Mouse (Mus musculus) heart, adult 2 months (tissue): ENCODE measurements around the gene Zfp667. TPM values are rescaled to one million over a fixed set of nuclear protein-coding genes. Genes with fewer than 3 reads are reported as not detected.

ENCODE experiments used
- DNase-seq, 2 experiments: peaks; one replicate each; pipeline ENCODE4 v3.0.0; 2021
- H3K27ac ChIP-seq: fragments of 200-600 bp; 2 replicates; pipeline ENCODE4 v1.8.1; 2022
- H3K27me3 ChIP-seq: fragments of 200-500 bp; 2 replicates; pipeline ENCODE4 v1.6.1; 2012; ENCODE audit warnings: mild to moderate bottlenecking, low read length, inconsistent platforms, mixed read lengths; ENCODE audit not compliant: control insufficient read depth, insufficient read depth
- H3K36me3 ChIP-seq: fragments of 200-500 bp; 2 replicates; pipeline ENCODE4 v1.6.1; 2012; ENCODE audit warnings: low read length, inconsistent platforms; ENCODE audit not compliant: control insufficient read depth, insufficient read depth
- H3K4me1 ChIP-seq: fragments of 200-500 bp; 2 replicates; pipeline ENCODE4 v1.6.1; 2011; ENCODE audit warnings: low read length; ENCODE audit not compliant: control insufficient read depth, insufficient read depth
- H3K4me3 ChIP-seq: fragments of 200-600 bp; 2 replicates; pipeline ENCODE4 v1.8.1; 2022
- H3K79me2 ChIP-seq: fragments of 200-500 bp; replicated peaks from 2 replicates; pipeline ENCODE4 v1.6.1; 2012; ENCODE audit warnings: mild to moderate bottlenecking, inconsistent platforms, low read length, moderate library complexity, mixed read lengths; ENCODE audit not compliant: control insufficient read depth, insufficient read depth
- H3K9ac ChIP-seq: fragments of 200-500 bp; 2 replicates; pipeline ENCODE4 v1.6.1; 2012; ENCODE audit warnings: low read depth, mild to moderate bottlenecking, control low read depth, inconsistent platforms, low read length, mixed read lengths
- CTCF ChIP-seq: fragments of 200-600 bp; IDR thresholded peaks from 2 replicates; pipeline ENCODE4 v1.8.1; 2022; ENCODE audit warnings: antibody characterized with exemption, mild to moderate bottlenecking, moderate library complexity
- EP300 ChIP-seq: fragments of 200-500 bp; IDR thresholded peaks from 2 replicates; pipeline ENCODE4 v1.6.1; 2011; ENCODE audit warnings: low read depth, low read length, control low read depth; ENCODE audit not compliant: insufficient read depth
- POLR2A ChIP-seq: fragments of 200-500 bp; IDR thresholded peaks from 2 replicates; pipeline ENCODE4 v1.6.1; 2011; ENCODE audit warnings: mild to moderate bottlenecking, low read depth, low read length, control low read depth; ENCODE audit not compliant: insufficient read depth
- WGBS: fragments of 180-500 bp; shearing (Covaris S2); methylation state at CpG from one replicate; pipeline ENCODE4 v1.1.7; 2018; 5-methylcytosine and 5-hydroxymethylcytosine counted together
- intact Hi-C: fragments of 180-260 bp; cut with DNase I; formaldehyde crosslinking; loops from one replicate; pipeline ENCODE4 v1.15.1; 2025
- polyA plus RNA-seq: library from polyadenylated mRNA; depleted of rRNA; stranded (reverse); fragments of >200 nt; gene quantifications from 2 replicates; pipeline ENCODE4 v1.2.3, GENCODE M21; 2012; rRNA removed
- total RNA-seq, 2 experiments: library from RNA; stranded (reverse); gene quantifications; 2 replicates each; pipeline ENCODE4 v1.2.3; 2021

Gene Zfp667
- total and polyA plus RNA-seq, 3 experiments, result 0.96 to 4.6 (median 3.6) TPM

DNA sequence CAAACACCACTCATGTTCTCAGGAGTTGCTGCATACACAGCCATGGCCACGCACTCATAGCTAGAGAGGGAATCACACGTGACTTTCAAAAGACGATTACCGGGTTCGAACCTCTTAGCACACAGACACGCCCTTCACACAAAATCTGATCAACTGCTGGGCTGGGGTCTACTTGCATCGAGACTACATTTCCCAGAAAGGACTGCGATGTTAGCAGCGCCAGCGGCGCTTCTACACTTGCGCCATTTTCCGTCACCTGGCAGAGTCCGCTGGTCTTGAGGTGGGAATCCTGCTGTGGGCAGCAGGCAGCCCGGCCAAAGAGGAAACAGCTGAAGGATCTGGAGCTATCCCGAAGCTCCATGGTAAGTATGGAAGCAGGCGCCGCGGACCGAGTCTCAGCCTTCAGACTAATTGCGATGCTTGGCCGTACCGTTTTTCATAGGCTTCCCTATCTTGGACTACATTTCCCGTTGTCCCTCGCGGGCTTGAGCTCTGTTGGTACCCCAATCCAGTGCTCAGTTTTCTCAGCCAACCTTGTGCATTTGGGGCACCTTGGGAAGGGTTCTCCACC is 57.2 kb downstream of the Zfp667 start, which contains the start of gene Gm3854:
TSS of gene Gm3854 (plus strand) at position 259 of the 571 bp plus-strand sequence.
- H3K4me3 ChIP-seq, result peak within 1 kb of the TSS; percentile 57
- peak; percentile 62 to 64 for DNase-seq
- no peaks in the 10 kb centered on the region for H3K36me3 ChIP-seq
- no peaks in the 10 kb centered on the region for H3K4me1 ChIP-seq
- no peaks in the 10 kb centered on the region for H3K27me3 ChIP-seq
- no peaks in the 10 kb centered on the region for H3K79me2 ChIP-seq
- intact Hi-C loops, result no loop called here
- TF ChIP-seq CTCF, result no peak
- no peak for TF ChIP-seq POLR2A
- no peak for TF ChIP-seq EP300
- peak within 1 kb of the TSS; percentile 59 for H3K27ac ChIP-seq
- WGBS, result under 1% methylated on average over 26 of the region's 26 CpGs
- peak within 1 kb of the TSS; percentile 18 for H3K9ac ChIP-seq

DNA sequence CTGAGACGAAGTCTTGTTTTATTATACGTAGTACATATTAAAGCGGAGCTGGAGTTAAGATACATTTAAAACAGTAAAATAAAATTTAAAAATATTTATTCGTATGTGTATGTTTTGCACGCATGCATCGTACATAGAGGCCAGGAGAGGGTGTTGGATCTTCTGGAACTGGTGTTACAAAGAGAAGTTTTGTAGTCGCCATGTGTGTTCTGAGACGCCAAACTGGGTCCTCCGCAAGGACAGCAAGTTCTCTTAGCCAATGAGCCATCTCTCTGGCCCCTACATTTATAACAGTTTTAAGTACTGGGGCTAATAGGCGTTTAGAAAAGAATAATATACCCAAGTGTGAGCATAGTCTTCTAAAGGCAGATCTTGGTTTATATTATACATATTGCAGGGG is 57.7 kb downstream of the Zfp667 start:
- H3K27ac ChIP-seq, result no peak overlapping the region
- TF ChIP-seq CTCF (no peak), POLR2A (no peak), EP300 (no peak)
- H3K9ac ChIP-seq, result no peak overlapping the region
- no peak for DNase-seq
- no peaks in the 10 kb centered on the region for H3K36me3 ChIP-seq
- intact Hi-C loops, result no loop called here
- no peaks in the 10 kb centered on the region for H3K4me1 ChIP-seq
- no peaks in the 10 kb centered on the region for H3K27me3 ChIP-seq
- WGBS, result 32% methylated on average over 10 of the region's 10 CpGs
- H3K4me3 ChIP-seq, result peak overlapping the region; percentile 57
- no peaks in the 10 kb centered on the region for H3K79me2 ChIP-seq

Other genes with a start within 250 kb of the Zfp667 start
- gene Nlrp4c, start 241.4 kb upstream of the Zfp667 start, total RNA-seq, result not detected
- gene Nlrp4c, start 241.4 kb upstream of the Zfp667 start, polyA plus RNA-seq, result not detected in 2 replicates
- 10 to 100 TPM; 28.4 to 35.2 TPM for gene Zfp787, start 130.6 kb upstream of the Zfp667 start, total RNA-seq
- gene Zfp787, start 130.6 kb upstream of the Zfp667 start, polyA plus RNA-seq, result 29.6 and 32.5 TPM in 2 replicates
- 10 to 100 TPM; 11.0 to 12.7 TPM for gene Zfp444, start 114.4 kb upstream of the Zfp667 start, total RNA-seq
- 8.1 and 10.9 TPM in 2 replicates for gene Zfp444, start 114.4 kb upstream of the Zfp667 start, polyA plus RNA-seq
- gene Galp, start 89.5 kb upstream of the Zfp667 start, total RNA-seq, result not detected
- not detected in 2 replicates for gene Galp, start 89.5 kb upstream of the Zfp667 start, polyA plus RNA-seq
- gene Zscan5b, start 64.3 kb upstream of the Zfp667 start, total RNA-seq, result not detected
- gene Zscan5b, start 64.3 kb upstream of the Zfp667 start, polyA plus RNA-seq, result not detected in 2 replicates
- gene Epp13, start 33.9 kb upstream of the Zfp667 start, total RNA-seq, result not detected
- gene Epp13, start 33.9 kb upstream of the Zfp667 start, polyA plus RNA-seq, result not detected in 2 replicates
- gene Zfp583, start 44.7 kb downstream of the Zfp667 start, total RNA-seq, result 1 to 10 TPM; 1.4 to 3.2 TPM
- 1.2 and 1.7 TPM in 2 replicates for gene Zfp583, start 44.7 kb downstream of the Zfp667 start, polyA plus RNA-seq
- under 1 TPM; 0.20 to 0.52 TPM for gene Gm3854, start 57.2 kb downstream of the Zfp667 start, total RNA-seq
- gene Gm3854, start 57.2 kb downstream of the Zfp667 start, polyA plus RNA-seq, result 0.08 and 0.12 TPM in 2 replicates
- gene Zfp78, start 76.7 kb downstream of the Zfp667 start, total RNA-seq, result 1 to 10 TPM; 1.6 to 3.4 TPM
- 0.49 and 1.5 TPM in 2 replicates for gene Zfp78, start 76.7 kb downstream of the Zfp667 start, polyA plus RNA-seq
- 1 to 10 TPM; 1.8 to 2.8 TPM for gene Zfp28, start 96.7 kb downstream of the Zfp667 start, total RNA-seq
- 2.6 and 4.1 TPM in 2 replicates for gene Zfp28, start 96.7 kb downstream of the Zfp667 start, polyA plus RNA-seq
- gene Smim17, start 112.1 kb downstream of the Zfp667 start, total RNA-seq, result not detected
- gene Smim17, start 112.1 kb downstream of the Zfp667 start, polyA plus RNA-seq, result not detected in 2 replicates
- not detected for gene Gm20715, start 123.7 kb downstream of the Zfp667 start, total RNA-seq
- not detected in 2 replicates for gene Gm20715, start 123.7 kb downstream of the Zfp667 start, polyA plus RNA-seq
- not detected for gene Olfr1344, start 152.1 kb downstream of the Zfp667 start, total RNA-seq
- gene Olfr1344, start 152.1 kb downstream of the Zfp667 start, polyA plus RNA-seq, result 0.15 TPM in 1 of 2 replicates, not detected in the other
- gene Olfr1336, start 169.6 kb downstream of the Zfp667 start, total RNA-seq, result not detected
- gene Olfr1336, start 169.6 kb downstream of the Zfp667 start, polyA plus RNA-seq, result not detected in 2 replicates
- gene Olfr1346, start 180.5 kb downstream of the Zfp667 start, total RNA-seq, result not detected
- gene Olfr1346, start 180.5 kb downstream of the Zfp667 start, polyA plus RNA-seq, result not detected in 2 replicates
- not detected for gene Olfr5, start 200.4 kb downstream of the Zfp667 start, total RNA-seq
- not detected in 2 replicates for gene Olfr5, start 200.4 kb downstream of the Zfp667 start, polyA plus RNA-seq
- not detected for gene Olfr1347, start 213.2 kb downstream of the Zfp667 start, total RNA-seq
- not detected in 2 replicates for gene Olfr1347, start 213.2 kb downstream of the Zfp667 start, polyA plus RNA-seq
- gene Olfr1348, start 222.2 kb downstream of the Zfp667 start, total RNA-seq, result not detected
- not detected in 2 replicates for gene Olfr1348, start 222.2 kb downstream of the Zfp667 start, polyA plus RNA-seq
- gene Olfr1349, start 236.4 kb downstream of the Zfp667 start, total RNA-seq, result not detected
- not detected in 2 replicates for gene Olfr1349, start 236.4 kb downstream of the Zfp667 start, polyA plus RNA-seq